Mouse (Mus musculus) erythroblast, embryonic 14.5 days (primary cell): ENCODE data around the gene Slc38a3.

ENCODE experiments used
- GATA1 ChIP-seq: IDR thresholded peaks from 2 replicates; pipeline ENCODE4 v1.6.1; 2012; ENCODE audit warnings: low read length, inconsistent platforms, mixed read lengths
- TAL1 ChIP-seq: IDR thresholded peaks from 3 replicates; pipeline ENCODE4 v1.6.1; 2012; ENCODE audit warnings: low read length, inconsistent platforms, mixed read lengths

DNA sequence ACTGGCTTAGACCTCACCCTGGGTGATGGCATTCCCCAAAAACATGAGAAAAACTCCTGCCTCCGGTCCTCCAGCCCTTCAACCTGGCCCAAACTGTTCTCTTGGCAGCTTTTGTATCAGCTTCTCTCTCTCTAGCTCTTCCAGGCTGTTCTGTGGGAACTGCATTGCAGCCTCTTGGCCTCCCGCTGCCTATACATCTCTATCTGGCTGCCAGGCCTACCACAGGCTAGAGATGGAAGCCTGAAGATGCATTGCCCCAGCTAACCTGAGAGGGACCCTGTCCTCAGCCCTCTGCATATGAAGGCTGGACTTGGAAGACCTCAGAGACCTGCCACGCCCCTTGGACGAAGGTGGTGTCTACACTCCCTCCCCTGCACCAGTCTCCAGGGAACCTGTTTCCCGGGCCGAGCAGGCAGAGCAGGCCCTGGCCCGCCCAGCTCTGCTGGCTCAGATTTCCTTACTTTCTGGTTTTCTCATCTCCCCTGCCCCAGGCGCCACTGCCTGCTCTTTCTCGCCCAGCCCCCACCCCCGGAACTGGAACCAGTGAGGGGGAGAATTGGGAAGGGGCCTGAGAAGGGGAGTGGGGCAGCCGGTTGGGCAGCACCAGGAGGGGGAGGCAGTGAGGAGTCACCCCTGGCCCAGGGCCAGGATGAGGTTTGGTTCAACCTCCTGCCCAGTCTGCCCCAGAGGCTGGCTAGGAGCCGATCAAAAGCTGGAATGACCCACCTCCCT, 45.1 kb upstream of the Slc38a3 start:
- TF ChIP-seq GATA1, result no peak
- no peak for TF ChIP-seq TAL1
